Mouse (Mus musculus): Measurements from ENCODE around the gene Frat1. TPM values are rescaled to one million over a fixed set of nuclear protein-coding genes. Genes with fewer than 3 reads are reported as not detected.

The Frat1 gene
- polyA plus RNA-seq, 1 experiment from 2014 or later = 6.6 TPM

- Histone ChIP-seq H3K27me3 (ENCODE audit: control insufficient read depth, insufficient read depth, low read length) (peaks cover 28% of the 10 kb centered on the region), H3K4me3 (ENCODE audit: low read length) (no peak overlapping the region), H3K4me1 (ENCODE audit: control insufficient read depth, insufficient read depth, low read length) (peaks cover 14% of the 10 kb centered on the region), H3K36me3 (ENCODE audit: control insufficient read depth, insufficient read depth, low read length) (no peaks in the 10 kb centered on the region), H3K9ac (ENCODE audit: low read depth, low read length) (no peak overlapping the region), H3K9me3 (ENCODE audit: control insufficient read depth, low read length) (no peaks in the 10 kb centered on the region), H3K4me2 (replicated peaks; ENCODE audit: low read depth, low read length) (no peak overlapping the region), H3K27ac (ENCODE audit: low read depth, low read length) (no peak overlapping the region)
- 61% methylated on average over 6 of the region's 6 CpGs for WGBS
- ATAC-seq (ENCODE audit: low FRiP score, low TSS enrichment) = no peak
Measured at GRCm38 (mm10) chr19:41835407-41835806, 5.6 kb downstream of the Frat1 start.

GRCm38 (mm10) chr19:41835816-41836215 lies 6.0 kb downstream of the Frat1 start:
- Histone ChIP-seq H3K27ac (ENCODE audit: low read depth, low read length) (no peak overlapping the region), H3K36me3 (ENCODE audit: control insufficient read depth, insufficient read depth, low read length) (no peaks in the 10 kb centered on the region), H3K4me2 (replicated peaks; ENCODE audit: low read depth, low read length) (0 out of 2 replicates have a peak overlapping the region, but pooled peaks have one; percentile 8), H3K9ac (ENCODE audit: low read depth, low read length) (no peak overlapping the region), H3K9me3 (ENCODE audit: control insufficient read depth, low read length) (no peaks in the 10 kb centered on the region), H3K4me3 (ENCODE audit: low read length) (no peak overlapping the region), H3K27me3 (ENCODE audit: control insufficient read depth, insufficient read depth, low read length) (peaks cover 24% of the 10 kb centered on the region), H3K4me1 (ENCODE audit: control insufficient read depth, insufficient read depth, low read length) (peaks cover 14% of the 10 kb centered on the region)
- WGBS = 1% methylated on average over 6 of the region's 6 CpGs
- peak; percentile 38; the same call in 1 of the 2 replicates for ATAC-seq (ENCODE audit: low FRiP score, low TSS enrichment)

- Histone ChIP-seq H3K36me3 (ENCODE audit: control insufficient read depth, insufficient read depth, low read length) (no peaks in the 10 kb centered on the region), H3K9ac (ENCODE audit: low read depth, low read length) (no peak overlapping the region)
- ATAC-seq (ENCODE audit: low FRiP score, low TSS enrichment) = no peak
Measured at GRCm38 (mm10) chr19:41836719-41837118, 6.9 kb downstream of the Frat1 start.

GRCm38 (mm10) chr19:41837194-41837916 lies 7.6 kb downstream of the Frat1 start:
- peaks cover 15% of the 10 kb centered on the region; the same call in 1 of the 2 replicates for H3K27me3 ChIP-seq (ENCODE audit: control insufficient read depth, insufficient read depth, low read length)
- ATAC-seq (ENCODE audit: low FRiP score, low TSS enrichment) = no peak
- no peak overlapping the region for H3K27ac ChIP-seq (ENCODE audit: low read depth, low read length)
- H3K36me3 ChIP-seq (ENCODE audit: control insufficient read depth, insufficient read depth, low read length) = no peaks in the 10 kb centered on the region
- no peak overlapping the region for H3K4me3 ChIP-seq (ENCODE audit: low read length)
- H3K4me1 ChIP-seq (ENCODE audit: control insufficient read depth, insufficient read depth, low read length) = peaks cover 5% of the 10 kb centered on the region; the same call in 1 of the 2 replicates
- no peak overlapping the region for H3K9ac ChIP-seq (ENCODE audit: low read depth, low read length)
- 69% methylated on average over 9 of the region's 9 CpGs for WGBS
- H3K4me2 ChIP-seq (replicated peaks; ENCODE audit: low read depth, low read length) = no peak overlapping the region
- H3K9me3 ChIP-seq (ENCODE audit: control insufficient read depth, low read length) = no peaks in the 10 kb centered on the region

More at GRCm38 (mm10) chr19:41836719-41837118, 6.9 kb downstream of the Frat1 start:
- peaks cover 17% of the 10 kb centered on the region for H3K27me3 ChIP-seq (ENCODE audit: control insufficient read depth, insufficient read depth, low read length)
- WGBS = 70% methylated on average over 3 of the region's 3 CpGs
- peaks cover 8% of the 10 kb centered on the region for H3K4me1 ChIP-seq (ENCODE audit: control insufficient read depth, insufficient read depth, low read length)
- H3K4me2 ChIP-seq (replicated peaks; ENCODE audit: low read depth, low read length) = no peak overlapping the region
- no peak overlapping the region for H3K4me3 ChIP-seq (ENCODE audit: low read length)
- H3K9me3 ChIP-seq (ENCODE audit: control insufficient read depth, low read length) = no peaks in the 10 kb centered on the region
- H3K27ac ChIP-seq (ENCODE audit: low read depth, low read length) = no peak overlapping the region

DNA sequence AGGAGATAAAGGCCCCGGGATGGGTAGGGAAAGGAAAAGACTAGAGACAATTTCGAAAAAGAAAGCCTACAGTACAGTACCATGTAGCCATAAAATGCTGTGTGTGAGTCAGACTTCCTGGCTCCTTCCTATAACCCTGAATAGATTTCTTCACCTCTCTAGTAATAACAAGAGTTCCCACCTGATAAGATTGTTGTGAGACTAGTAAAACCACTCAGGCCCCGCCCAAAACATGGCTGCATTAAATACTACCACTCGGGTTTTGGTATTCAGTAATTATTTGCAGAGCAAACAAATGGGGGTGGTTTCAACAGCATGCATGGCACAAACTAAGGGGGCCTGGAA lies 8.1 kb downstream of the Frat1 start:
- Histone ChIP-seq H3K4me2 (replicated peaks; ENCODE audit: low read depth, low read length) (no peak overlapping the region), H3K9me3 (ENCODE audit: control insufficient read depth, low read length) (no peaks in the 10 kb centered on the region), H3K36me3 (ENCODE audit: control insufficient read depth, insufficient read depth, low read length) (no peaks in the 10 kb centered on the region), H3K27me3 (ENCODE audit: control insufficient read depth, insufficient read depth, low read length) (peaks cover 10% of the 10 kb centered on the region; the same call in 1 of the 2 replicates), H3K27ac (ENCODE audit: low read depth, low read length) (no peak overlapping the region), H3K4me1 (ENCODE audit: control insufficient read depth, insufficient read depth, low read length) (peaks cover 5% of the 10 kb centered on the region; the same call in 1 of the 2 replicates), H3K4me3 (ENCODE audit: low read length) (no peak overlapping the region), H3K9ac (ENCODE audit: low read depth, low read length) (no peak overlapping the region)
- WGBS = 67% methylated on average over 4 of the region's 4 CpGs
- ATAC-seq (ENCODE audit: low FRiP score, low TSS enrichment) = no peak

- WGBS = 28% methylated on average over 6 of the region's 6 CpGs
- ATAC-seq (ENCODE audit: low FRiP score, low TSS enrichment) = no peak
- no peak overlapping the region for H3K27ac ChIP-seq (ENCODE audit: low read depth, low read length)
Measured at GRCm38 (mm10) chr19:41838808-41839207, 9.0 kb downstream of the Frat1 start.

DNA sequence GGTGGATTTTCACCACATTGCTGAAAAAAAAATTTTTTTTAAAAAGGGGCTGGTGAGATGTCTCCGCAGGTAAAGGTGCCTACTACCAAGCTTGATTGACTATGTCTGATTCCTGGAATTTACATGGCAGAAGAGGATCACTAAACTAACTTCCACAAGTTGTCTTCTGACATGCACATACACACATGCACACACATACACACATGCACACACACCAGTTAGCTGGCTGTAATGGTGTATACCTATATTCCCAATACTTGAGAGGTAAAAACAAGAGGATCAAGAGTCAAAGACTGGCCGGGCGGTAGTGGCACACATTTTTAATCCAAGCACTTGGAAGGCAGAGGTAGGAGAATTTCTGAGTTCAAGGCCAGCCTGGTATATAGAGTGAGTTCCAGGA lies 9.9 kb downstream of the Frat1 start:
- peaks cover 4% of the 10 kb centered on the region; the same call in 1 of the 2 replicates for H3K27me3 ChIP-seq (ENCODE audit: control insufficient read depth, insufficient read depth, low read length)
- H3K4me1 ChIP-seq (ENCODE audit: control insufficient read depth, insufficient read depth, low read length) = peaks cover 5% of the 10 kb centered on the region; the same call in 1 of the 2 replicates
- H3K9ac ChIP-seq (ENCODE audit: low read depth, low read length) = no peak overlapping the region
- no peaks in the 10 kb centered on the region for H3K36me3 ChIP-seq (ENCODE audit: control insufficient read depth, insufficient read depth, low read length)
- H3K4me2 ChIP-seq (replicated peaks; ENCODE audit: low read depth, low read length) = no peak overlapping the region
- ATAC-seq (ENCODE audit: low FRiP score, low TSS enrichment) = no peak
- H3K4me3 ChIP-seq (ENCODE audit: low read length) = no peak overlapping the region
- no peaks in the 10 kb centered on the region for H3K9me3 ChIP-seq (ENCODE audit: control insufficient read depth, low read length)
- H3K27ac ChIP-seq (ENCODE audit: low read depth, low read length) = no peak overlapping the region
- 96% methylated on average over 3 of the region's 3 CpGs for WGBS

More at GRCm38 (mm10) chr19:41838808-41839207, 9.0 kb downstream of the Frat1 start:
- no peak overlapping the region for H3K4me2 ChIP-seq (replicated peaks; ENCODE audit: low read depth, low read length)
- peaks cover 4% of the 10 kb centered on the region; the same call in 1 of the 2 replicates for H3K27me3 ChIP-seq (ENCODE audit: control insufficient read depth, insufficient read depth, low read length)
- peaks cover 5% of the 10 kb centered on the region; the same call in 1 of the 2 replicates for H3K4me1 ChIP-seq (ENCODE audit: control insufficient read depth, insufficient read depth, low read length)
- no peaks in the 10 kb centered on the region for H3K36me3 ChIP-seq (ENCODE audit: control insufficient read depth, insufficient read depth, low read length)
- H3K9ac ChIP-seq (ENCODE audit: low read depth, low read length) = no peak overlapping the region
- no peaks in the 10 kb centered on the region for H3K9me3 ChIP-seq (ENCODE audit: control insufficient read depth, low read length)
- no peak overlapping the region for H3K4me3 ChIP-seq (ENCODE audit: low read length)

DNA sequence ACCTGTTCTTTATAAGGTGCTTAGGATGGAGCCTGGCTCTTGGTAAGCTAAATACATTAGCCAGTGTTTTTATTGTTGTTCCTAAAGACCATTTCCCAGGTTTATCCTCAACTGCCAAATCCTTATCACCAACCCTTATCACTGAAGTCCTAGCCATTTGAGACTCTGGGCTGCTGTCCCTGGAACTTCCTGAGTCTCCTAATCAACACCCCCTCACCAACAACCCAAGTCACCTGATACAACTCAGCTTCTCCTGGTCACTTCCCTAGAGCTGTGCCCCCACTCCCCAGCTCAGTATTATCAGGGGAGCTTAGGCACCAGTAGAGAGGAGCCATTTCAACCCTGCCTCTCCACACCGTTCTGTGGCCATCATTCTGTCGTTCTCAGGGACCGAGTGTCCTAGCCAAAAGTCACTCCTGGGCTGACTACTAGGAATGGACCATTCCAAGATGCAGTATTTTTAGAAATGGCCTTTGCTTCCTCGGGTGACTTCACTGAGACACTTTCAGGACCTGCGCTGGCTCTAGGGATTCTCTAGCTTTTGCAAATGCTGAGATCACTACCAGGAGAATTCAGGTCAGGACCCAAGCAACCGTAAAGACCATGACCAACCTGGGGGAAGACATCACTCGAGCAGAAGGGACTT lies 11.5 kb downstream of the Frat1 start:
- WGBS = 83% methylated on average over 7 of the region's 7 CpGs

GRCm38 (mm10) chr19:41842196-41842595 lies 12.4 kb downstream of the Frat1 start:
- H3K9me3 ChIP-seq (ENCODE audit: control insufficient read depth, low read length) = no peaks in the 10 kb centered on the region
- H3K27ac ChIP-seq (ENCODE audit: low read depth, low read length) = no peak overlapping the region
- no peak overlapping the region for H3K4me2 ChIP-seq (replicated peaks; ENCODE audit: low read depth, low read length)
- 89% methylated on average over 4 of the region's 4 CpGs for WGBS
- H3K4me1 ChIP-seq (ENCODE audit: control insufficient read depth, insufficient read depth, low read length) = 0 out of 2 replicates have a peak, but pooled peaks cover 6% of the 10 kb centered on the region
- H3K27me3 ChIP-seq (ENCODE audit: control insufficient read depth, insufficient read depth, low read length) = no peaks in the 10 kb centered on the region
- no peak for ATAC-seq (ENCODE audit: low FRiP score, low TSS enrichment)
- no peaks in the 10 kb centered on the region for H3K36me3 ChIP-seq (ENCODE audit: control insufficient read depth, insufficient read depth, low read length)
- no peak overlapping the region for H3K4me3 ChIP-seq (ENCODE audit: low read length)
- H3K9ac ChIP-seq (ENCODE audit: low read depth, low read length) = no peak overlapping the region

More for the DNA sequence above, 11.5 kb downstream of the Frat1 start:
- Histone ChIP-seq H3K9me3 (ENCODE audit: control insufficient read depth, low read length) (no peaks in the 10 kb centered on the region), H3K4me2 (replicated peaks; ENCODE audit: low read depth, low read length) (no peak overlapping the region), H3K4me1 (ENCODE audit: control insufficient read depth, insufficient read depth, low read length) (0 out of 2 replicates have a peak, but pooled peaks cover 1% of the 10 kb centered on the region), H3K9ac (ENCODE audit: low read depth, low read length) (no peak overlapping the region), H3K36me3 (ENCODE audit: control insufficient read depth, insufficient read depth, low read length) (no peaks in the 10 kb centered on the region), H3K27me3 (ENCODE audit: control insufficient read depth, insufficient read depth, low read length) (no peaks in the 10 kb centered on the region), H3K4me3 (ENCODE audit: low read length) (no peak overlapping the region), H3K27ac (ENCODE audit: low read depth, low read length) (no peak overlapping the region)
- ATAC-seq (ENCODE audit: low FRiP score, low TSS enrichment) = no peak

Data from kidney, embryonic 14.5 days (tissue).